Mouse (Mus musculus) cerebellum, adult 8-10 months (tissue): ENCODE data around the gene Ganab.
"Not testable (repeated sequence)": the region's sequence is repeated elsewhere in the genome, so short reads cannot be mapped to it uniquely, and the experiment has no call there.

Source experiments
- DNase-seq: peaks from one replicate; pipeline ENCODE4 v3.0.0; 2022

Ganab gene

DNA sequence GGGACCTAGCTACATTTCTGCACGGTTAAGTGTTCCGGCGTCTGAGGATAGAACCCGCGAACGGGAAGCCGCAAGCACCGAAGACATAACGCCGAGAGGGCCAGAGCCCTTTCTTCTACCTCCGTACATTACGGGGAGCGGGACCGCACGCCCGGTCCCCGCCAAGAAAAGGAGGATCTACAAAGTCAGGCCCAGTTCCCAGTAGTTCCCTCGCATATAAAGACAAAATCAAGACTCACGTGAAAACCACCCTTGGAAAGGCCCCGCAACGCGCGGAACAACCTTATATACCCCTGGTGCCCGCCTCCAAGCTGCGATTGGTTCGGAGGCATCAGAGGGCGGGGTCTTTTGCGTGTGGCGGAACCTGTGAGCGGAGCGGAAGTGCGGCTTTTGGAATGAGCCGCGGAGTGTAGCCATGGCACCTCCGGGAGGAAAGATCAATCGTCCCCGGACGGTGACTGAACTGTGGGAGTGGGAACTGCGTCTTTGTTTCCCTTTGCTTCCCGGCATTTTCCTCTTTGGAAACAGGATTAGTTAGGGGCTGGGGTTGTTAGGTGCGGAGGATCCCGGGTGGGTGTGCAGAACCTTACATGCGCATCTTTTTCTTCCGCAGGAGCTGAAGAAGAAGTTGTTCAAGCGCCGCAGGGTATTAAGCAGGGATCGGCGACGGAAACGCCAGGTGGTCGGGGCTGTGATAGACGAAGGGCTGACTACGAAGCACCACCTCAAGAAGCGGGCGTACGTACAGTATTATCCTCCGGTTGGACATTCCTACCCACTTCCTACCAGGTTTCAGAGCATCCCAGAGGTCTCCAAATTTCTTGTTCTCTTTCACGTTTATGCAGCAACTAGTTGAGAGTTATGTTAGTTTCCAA is 9.1 kb upstream of the Ganab start, which contains the start of the genes 1810009A15Rik and Gm49416:
TSS of gene 1810009A15Rik (plus strand) at position 343 of the 875 bp plus-strand sequence.
TSS of gene Gm49416 (plus strand) at position 416 of the 875 bp plus-strand sequence.
- DNase-seq: peak; percentile 92

DNA sequence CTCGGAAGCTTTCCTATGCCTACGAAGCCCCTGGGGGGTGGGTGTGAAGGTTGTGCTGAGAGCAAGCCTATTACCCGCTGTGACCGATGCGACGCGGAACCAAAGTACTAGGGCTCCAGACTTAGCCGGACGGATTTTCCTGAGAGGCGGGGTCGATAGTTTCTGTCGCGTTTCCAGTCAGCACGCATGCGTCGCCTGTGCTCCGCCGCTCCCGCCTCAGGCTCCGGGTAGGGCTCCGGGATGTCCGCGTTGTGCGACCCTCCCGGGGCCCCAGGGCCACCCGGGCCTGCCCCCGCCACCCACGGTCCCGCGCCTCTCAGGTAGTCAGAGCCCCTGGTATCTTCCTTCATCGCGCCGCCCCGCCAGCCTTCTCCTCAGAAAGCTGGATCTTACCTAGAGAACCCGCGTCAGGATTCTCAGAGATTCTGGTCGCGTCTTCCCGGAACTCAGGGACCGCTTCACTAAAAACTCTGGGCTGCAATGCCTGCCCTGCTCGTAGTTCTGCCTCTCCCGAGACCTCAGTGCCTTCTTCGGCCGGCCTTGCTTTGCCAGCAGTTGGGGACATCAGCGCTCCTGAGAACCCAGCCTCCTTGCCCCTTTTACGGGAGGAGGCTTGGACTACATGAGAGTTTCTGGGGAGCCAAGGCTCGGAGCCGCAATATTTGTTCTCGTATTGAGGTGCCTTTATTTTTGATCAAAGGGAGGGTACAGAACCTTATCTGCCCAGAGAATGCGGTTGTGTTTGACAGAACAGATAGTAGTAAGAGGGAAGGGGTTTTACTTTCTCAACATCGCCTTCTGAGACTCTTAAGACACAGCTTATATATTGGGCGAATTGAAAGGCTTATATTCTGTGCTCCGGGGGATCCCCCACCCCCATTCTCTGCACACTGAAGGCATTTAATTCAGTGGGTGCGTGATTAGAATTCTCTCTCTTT is 4.8 kb upstream of the Ganab start, which contains the start of gene Ints5:
TSS of gene Ints5 (plus strand) at position 177 of the 938 bp plus-strand sequence.
- DNase-seq: peak; percentile 84

DNA sequence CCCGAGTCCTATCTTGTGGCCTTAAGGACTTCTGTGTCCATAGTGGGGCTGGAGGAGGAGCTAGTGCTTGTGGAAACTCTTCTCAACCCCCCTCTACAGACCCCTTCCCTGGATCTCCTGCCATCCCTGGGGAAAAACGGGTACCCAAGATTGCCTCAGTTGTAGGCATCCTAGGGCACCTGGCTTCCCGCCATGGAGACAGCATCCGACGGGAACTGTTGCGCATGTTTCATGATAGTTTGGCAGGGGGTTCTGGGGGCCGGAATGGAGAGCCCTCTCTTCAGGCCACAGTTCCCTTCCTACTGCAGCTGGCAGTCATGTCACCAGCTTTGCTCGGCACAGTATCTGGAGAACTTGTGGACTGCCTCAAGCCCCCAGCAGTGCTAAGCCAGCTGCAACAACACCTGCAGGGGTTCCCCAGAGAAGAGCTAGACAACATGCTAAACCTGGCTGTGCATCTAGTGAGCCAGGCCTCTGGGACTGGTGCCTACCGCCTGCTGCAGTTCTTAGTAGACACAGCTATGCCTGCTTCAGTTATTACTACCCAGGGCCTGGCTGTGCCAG is 2.4 kb upstream of the Ganab start:
- DNase-seq: no peak

DNA sequence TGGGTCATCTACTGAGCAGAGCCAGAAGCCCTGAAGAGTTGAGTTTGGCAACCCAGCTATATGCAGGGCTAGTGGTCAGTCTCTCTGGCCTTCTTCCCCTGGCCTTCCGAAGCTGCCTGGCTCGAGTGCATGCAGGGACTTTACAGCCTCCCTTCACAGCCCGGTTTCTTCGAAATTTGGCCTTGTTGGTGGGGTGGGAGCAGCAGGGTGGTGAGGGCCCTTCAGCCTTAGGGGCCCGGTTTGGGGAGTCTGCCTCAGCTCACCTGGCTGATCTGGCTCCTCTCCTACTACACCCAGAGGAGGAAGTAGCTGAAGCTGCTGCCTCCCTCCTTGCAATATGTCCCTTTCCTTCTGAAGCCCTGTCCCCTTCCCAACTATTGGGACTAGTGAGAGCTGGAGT is 1.6 kb upstream of the Ganab start:
- not testable (repeated sequence) for DNase-seq

DNA sequence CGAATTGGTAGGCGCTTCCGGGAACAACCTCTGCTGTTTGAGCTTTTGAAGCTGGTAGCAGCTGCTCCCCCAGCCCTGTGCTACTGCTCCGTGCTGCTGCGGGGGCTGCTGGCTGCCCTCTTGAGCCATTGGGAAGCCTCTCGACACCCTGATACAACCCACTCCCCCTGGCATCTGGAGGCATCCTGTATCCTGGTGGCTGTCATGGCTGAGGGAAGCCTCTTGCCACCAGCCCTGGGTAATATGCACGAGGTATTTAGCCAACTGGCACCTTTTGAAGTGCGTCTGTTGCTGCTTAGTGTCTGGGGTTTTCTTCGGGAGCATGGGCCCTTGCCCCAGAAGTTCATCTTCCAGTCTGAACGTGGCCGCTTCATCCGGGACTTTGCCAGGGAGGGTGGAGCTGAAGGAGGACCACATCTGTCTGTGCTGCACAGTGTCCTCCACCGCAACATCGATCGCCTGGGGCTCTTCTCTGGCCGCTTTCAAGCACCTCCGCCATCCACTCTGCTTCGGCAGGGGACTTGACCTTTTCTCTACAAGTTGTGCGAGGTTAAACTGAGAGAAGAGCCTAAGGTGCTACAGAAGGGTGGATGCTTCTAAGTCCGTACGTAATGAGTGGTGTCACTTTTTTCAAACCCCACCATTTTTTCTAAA is 533 bp upstream of the Ganab start:
- DNase-seq: not testable (repeated sequence)

DNA sequence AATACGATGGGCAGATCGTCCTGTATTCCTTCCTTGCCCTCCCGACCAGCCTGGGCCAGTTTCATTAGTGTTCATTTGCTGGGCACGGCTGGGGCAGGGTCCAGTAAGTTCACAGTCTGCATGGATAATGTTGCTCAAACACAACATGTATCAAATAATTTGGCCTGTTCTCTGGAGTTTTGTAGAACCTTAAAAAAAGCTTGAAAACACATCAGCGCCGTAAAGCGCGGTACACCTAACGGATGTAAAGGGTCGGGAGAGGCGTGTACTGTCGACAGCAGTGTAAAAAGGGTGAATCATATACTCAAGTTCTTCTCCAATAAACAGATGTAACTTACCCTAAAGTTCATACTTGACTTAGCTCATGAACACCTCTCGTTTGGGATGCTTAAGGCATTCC is 705 bp downstream of the Ganab start:
- DNase-seq: no peak

DNA sequence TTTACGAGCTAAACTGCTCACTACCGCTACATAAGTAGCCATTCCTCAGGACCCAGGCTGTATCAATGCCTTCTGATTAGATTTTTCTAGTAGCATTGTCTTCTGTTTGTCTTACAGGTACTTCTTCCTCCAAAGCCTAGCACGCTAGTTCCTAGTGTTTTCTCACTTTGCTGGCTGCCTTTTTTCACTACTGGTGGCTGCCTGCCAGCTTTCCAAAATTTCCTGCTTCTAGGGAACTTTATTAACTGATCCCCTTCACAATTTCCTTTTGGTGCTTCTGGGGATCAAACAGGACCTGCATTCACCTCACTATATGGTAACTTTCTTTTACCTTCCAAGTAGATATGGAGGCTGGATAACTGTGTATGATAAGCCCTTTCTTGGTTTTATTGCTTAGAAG is 1.2 kb downstream of the Ganab start:
- DNase-seq: no peak

DNA sequence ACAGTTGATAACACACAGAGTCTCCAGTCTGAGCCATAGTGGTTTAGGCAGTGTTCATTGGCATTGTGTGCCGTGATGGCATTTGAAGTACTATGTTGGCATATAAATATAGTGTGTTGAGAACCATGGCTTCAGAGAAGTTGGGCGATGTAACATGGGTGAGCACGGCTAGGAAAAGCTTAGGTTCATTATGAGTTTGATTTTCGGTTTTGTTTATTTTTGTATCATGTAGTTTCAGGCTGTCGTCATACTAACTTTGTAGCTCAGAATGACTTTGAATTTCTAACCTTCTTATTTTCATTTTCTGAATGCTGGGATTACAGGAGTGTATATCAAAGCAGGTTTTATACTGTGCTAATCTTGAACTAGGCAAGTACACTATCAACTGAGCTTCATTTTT is 5.5 kb downstream of the Ganab start:
- DNase-seq: no peak

DNA sequence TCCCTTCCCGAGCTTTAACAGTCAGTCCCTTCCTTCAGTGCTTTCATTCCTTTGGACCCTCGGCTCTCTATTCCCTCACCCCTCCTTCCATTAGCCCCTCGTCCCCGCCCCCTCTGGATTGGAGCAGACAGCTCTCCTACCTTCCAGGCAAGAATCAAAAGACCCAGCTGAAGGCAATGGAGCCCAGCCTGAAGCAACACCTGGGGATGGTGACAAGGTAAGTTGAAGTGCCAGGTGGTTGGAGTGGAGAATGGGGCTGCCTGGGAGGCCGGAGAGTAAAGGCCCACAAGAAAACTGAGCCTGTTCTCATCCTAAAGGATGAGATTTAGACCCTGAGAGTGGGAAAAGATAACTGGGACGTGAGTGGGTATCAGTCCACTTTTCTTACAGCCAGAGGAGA is 10.7 kb downstream of the Ganab start:
- DNase-seq: no peak

DNA sequence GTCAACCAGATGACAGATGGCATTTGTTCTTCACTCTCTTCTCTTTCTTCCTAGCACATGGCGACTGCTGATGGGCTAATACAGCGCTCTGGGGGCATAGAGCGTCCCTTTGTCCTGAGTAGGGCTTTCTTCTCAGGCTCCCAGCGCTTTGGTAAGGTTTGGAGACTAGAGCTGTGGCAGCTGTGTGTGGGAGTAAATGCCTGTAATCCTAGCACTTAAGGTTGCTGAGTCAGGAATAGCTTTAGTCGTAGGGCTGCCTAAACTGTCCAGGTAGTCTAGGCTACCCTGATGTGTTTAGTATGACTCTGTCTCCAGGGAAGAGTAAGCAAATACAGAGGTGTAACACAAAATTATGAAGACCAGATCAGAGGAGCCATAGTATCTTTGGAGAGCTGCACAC is 13.9 kb downstream of the Ganab start:
- no peak for DNase-seq

DNA sequence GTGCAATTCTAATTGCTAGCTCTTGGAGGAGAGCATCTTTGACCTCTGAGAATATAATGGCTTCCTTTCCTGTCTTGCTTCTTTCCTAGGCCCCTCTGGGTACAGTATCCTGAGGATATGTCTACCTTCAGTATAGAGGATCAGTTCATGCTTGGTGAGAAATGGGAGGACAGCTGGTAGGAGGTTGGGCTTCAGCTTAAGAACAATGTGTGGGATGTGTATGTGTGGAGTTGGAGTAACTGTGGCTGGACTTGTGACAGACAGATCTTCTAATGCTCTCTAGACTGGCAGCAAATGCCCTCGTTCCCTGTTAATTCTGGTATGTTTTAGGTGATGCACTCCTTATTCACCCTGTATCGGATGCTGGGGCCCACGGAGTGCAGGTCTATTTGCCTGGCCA is 16.3 kb downstream of the Ganab start:
- no peak for DNase-seq

DNA sequence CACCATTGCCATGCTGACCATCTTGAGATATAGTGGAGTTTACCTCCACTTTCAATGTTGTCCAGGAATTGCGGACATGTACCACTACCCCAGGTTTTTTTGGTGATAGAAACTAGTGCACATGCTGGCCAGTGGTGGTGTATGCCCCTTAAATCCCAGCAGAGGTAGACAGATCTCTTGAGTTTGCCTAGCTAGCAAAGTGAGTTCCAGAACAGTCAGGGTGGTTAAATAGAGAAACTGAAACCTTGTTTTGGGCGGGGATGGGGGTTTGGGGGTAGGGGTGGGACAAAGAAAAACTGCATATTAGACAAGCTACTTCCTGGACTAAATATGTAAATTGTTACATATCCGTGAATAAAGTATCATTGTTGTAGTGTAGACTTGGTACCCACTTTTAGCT is 21.1 kb downstream of the Ganab start:
- no peak for DNase-seq

DNA sequence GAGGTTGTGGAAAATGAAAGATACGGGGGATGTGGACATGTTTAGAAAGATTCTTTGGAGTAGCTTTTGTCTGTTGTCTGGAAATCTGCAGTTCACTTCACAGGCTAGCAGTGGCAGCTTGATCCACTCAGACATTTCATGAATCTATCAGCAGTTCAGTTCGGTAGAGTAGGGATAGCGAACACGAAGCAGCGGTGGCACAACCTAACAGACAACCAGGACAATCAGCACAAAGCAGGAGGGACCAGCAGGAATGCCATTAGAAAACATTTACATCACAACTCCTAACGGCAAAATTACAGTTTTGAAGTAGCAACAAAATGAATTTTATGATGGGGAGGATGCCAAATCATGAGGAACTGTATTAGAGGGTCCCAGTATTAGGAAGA is 21.8 kb downstream of the Ganab start:
- no peak for DNase-seq

DNA sequence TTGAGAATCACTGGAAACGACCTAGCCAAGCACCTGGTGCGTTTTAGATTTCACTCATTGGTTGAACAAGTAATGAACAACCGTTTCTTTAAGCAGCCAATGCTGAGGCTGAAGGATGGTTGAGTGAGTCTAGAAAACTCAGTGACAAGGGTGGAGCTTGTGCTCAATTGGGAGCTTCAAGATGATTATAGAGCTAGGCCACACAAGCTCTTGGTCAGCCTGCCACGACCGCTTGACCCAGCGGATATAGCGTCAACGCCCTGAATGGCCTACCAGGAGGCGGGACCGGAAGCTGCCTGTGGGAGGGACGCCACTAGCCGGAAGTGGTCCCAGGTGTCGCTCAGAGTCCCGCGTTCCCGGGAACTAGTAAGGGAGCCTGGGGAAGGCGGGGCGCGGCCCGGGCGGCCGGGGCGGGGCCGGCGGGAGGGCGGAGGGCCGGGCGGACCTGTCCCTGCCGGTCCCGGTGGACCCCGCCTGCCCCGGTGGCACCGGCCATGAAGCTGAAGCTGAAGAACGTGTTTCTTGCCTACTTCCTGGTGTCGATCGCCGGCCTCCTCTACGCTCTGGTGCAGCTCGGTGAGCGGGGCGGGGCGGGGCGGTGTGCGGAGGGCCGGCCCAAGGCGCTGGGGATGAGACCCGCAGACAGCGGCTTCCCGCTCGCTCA is 22.3 kb downstream of the Ganab start, which contains the start of gene B3gat3:
TSS of gene B3gat3 (plus strand) at position 302 of the 664 bp plus-strand sequence.
- DNase-seq: peak; percentile 94

DNA sequence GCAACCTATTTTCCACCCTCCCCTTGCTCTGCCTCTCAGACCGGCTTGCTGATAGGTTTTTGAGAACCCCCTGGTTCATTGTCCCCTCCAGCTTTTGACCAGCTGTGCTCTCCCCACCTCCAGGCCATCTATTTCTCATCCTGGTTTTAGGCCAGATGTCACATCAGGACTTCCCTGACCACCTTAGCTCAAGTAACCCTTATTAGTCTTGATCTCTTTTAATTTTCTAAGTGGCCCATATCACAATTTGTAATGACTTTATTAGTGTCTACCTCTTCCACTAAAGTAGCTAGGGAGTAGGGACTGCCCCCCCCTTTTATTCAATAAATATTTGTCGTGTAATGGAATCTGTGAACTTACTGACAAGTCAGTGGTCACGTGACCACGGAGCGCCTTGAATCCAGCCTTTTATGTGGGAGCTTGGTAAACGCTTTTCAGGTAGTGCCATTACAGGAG is 23.0 kb downstream of the Ganab start:
- DNase-seq: no peak

DNA sequence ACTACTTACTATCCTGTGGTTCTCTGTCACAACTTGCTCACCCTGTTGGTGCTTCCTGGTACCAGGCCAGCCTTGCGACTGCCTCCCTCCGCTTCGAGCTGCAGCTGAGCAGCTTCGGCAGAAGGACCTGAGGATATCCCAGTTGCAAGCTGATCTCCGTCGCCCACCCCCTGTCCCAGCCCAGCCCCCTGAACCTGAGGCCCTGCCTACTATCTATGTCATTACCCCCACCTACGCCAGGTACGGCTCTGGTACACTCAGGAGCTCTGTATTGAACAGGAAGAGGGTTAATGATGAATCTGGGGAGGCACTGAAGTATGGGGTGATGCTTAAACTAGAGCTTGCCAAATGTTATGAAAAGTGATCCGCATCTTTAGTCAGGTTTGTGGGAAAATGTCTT is 23.9 kb downstream of the Ganab start:
- DNase-seq: no peak

DNA sequence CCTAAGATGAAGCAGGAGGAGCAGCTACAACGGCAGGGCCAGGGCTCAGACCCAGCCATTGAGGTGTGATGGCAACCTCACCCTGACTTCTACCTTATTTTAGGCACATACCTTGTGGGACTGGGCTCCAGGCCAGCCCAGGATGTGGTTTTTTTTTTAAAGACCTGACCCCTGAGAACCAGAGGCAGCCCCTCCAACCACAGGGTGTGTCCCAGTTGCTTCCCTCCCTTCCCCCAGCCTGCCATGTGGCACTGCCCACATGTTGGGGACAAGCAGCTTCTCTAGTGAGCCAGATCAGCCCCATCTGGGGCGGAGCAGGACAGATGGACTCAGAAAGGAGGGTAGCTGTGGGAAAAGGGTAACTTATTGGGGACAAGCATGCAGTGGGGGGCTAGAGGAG is 28.9 kb downstream of the Ganab start:
- no peak for DNase-seq

DNA sequence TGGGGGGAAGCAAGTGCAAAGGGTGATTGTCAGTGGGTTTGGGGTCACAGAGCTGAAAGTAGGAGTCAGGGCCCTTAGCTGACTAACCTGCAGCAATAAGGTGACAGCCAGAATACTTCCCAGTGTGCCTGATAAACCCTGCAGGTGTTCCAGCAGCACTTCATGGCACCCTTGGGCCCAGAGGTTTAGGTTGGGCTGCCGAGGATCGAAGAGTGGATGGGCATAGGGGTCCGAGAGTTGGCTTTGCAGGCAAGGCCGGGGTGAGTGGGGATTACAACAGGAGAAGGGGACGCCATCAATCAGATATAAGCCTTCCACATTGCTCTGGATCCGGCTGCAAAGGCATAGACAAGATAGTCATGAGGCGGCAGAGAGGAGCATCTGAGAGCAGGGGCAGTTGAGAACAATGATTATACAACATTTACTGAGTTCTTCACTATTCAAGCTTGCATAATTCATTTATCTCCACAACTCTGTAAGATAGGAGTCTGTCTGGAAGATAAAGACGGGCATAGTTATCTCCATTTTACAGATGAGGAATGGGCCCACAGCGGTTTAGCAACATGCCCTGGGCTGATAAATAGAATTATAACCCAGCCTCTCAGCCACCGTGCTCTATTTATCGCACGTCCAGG is 30.1 kb downstream of the Ganab start:
- no peak for DNase-seq

DNA sequence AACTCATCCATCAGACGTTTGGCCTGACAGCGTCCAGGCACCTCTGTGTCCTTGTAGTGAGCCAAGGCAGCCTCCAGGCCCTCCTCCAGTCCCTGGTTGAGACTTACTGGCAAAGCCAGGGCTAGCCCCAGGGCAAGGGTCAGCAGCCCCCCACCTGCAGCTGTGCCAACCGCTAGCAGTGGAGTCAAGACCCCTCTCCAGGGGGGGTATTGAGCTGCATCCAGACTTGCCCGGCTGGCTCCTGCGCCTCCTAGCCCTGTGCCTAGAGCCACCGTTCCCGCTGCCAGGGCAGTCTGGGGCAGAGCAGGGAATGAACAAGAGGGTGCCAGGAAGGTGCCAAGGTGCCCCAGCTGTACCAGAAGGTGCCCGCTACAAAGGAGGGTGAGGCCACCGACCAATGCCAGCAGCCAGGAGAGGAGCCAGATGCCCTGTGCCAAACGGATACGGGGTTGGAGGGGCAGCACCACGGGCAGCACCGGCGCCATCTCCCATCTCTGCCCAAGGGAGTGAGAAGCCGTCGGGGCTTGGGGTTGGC is 30.9 kb downstream of the Ganab start:
- DNase-seq: no peak

DNA sequence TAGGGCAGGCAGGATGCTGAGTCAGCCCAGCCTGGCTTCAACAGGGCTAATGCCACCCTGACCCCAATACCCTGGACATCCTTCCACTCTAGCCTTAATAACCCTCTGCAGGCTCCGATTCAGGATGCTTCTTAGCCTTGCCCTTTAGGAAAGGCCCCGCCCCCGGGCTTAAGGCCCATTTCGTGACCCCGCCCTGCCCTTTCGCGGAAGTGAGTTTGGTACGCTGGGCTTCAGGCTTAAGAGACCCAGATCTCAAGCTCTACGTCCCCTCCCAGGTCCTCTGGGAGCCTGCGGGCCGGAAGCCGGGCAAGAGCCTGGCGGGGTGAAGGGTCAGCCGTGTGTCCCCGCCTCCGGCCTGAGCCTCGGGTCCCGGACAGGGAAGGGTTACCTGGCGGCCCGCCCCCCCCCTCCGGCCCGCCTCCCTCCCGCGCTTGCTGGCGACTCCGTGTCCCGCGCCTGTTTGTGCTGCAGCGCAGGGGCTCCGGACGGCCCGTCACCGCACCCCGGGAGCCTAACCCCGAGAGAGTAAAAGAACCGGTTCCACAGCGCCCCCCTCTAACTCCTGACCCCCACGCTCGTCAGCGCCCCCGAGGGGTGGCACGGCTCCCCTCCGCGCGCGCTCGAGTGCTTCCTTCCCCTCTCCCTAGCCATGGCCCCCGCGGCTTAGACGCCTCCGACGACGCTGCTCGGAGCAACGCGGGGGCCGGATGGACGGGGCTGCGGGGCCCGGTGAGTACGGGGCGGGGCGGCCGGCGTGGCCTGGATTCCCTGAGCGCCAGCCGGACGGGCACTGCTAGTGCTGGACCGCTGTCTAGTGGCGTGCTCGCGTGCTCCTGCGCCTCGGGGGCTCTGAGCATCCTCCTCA is 31.6 kb downstream of the Ganab start, which contains the start of the genes Rom1 and Eml3:
TSS of gene Rom1 (minus strand) at position 133 of the 865 bp plus-strand sequence.
TSS of gene Eml3 (plus strand) at position 329 of the 865 bp plus-strand sequence.
- DNase-seq: peak; percentile 81
